Mouse (Mus musculus) hematopoietic stem cell, adult 5-6 weeks (primary cell): ENCODE data around the gene AI597479. TPM values are rescaled to one million over a fixed set of nuclear protein-coding genes. Genes with fewer than 3 reads are reported as not detected.
A peak's percentile ranks its signal among the peaks of the same experiment; 100 is the strongest.

Experiments
- ATAC-seq, 2 experiments: fragments of 125-278 bp in 1 of 2; replicated peaks in 1 of 2; 2 replicates each; pipeline ENCODE4 v1.8.0; 2016 to 2017; ENCODE audit warnings: inconsistent platforms in 2 of 2, mild to moderate bottlenecking in 2 of 2, moderate number of reproducible peaks in 2 of 2, low read depth in 1 of 2, moderate TSS enrichment in 1 of 2; ENCODE audit not compliant: low FRiP score in 2 of 2, poor library complexity in 2 of 2, severe bottlenecking in 2 of 2, insufficient read depth in 1 of 2, low TSS enrichment in 1 of 2
- total RNA-seq: library from RNA; stranded (forward); fragments of 172-1452, 232-1000 nt; gene quantifications from 2 replicates; pipeline ENCODE4 v1.2.3, GENCODE M21; 2017

Gene AI597479
- total RNA-seq, 1 experiment from 2014 or later: 24.2 TPM

DNA sequence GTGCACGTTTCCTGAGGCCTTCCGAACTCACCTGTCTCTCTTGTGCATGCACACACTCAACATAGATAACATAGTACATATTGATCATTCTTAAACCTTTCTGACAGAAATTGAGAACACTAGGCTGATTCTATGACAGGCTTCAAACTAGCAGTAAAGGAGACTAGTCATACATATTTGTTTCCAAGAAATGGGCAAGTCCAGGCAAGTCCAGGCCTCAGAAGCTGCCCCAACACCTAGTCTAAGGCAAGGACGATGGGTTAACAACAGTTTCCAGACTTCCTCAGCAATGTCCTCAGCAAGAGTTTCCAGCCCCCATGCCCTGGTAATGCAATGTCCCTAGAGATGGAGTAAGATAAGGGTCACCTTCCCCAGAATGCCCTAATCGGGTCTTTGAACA, 45.3 kb downstream of the AI597479 start:
- no peak for ATAC-seq

DNA sequence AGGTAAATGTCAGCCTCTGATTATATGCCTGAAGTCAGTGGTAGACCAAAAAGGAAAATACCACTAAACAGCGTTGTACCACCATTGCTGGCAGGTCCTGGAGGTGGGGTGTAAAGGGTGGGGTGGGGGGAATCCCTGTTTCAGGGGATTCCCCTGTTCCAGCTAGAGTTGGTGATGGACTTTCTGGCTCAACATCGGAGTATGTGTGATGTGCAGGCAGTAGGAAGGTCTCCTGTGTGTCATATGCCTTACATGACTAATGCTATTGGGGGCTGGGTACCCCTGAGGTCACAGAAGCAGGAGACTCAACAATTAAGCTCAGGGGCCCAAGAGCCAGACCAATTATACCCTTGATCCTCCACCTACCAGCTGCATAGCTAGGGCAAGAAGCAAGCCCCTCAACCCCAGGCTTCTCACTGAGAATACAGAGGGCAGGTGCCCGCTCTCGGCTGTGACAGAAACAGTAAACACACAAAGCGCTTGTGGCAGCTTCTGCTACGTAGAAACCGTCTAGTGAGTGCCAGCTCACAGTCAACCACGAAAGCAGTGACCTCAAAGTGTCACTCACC, 45.9 kb downstream of the AI597479 start:
- no peak for ATAC-seq

DNA sequence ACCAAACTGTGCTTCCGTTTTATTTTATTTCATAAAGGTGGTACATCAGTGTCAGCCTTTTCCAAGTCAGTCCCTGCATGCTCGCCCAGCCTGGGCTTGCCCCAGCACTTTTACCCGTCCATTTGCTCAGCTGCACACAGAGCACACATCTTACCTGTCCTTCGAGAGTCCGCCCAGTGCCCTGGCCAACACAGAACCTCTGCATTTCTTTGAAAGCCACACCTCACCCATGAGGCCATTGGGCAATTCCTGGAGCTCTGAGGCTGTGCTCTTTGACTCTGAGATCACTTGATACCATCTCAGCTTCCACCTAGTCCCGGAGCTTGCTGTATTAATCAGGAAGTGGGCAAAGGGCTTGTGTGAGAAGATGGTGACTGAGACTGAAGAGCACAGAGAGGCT, 46.9 kb downstream of the AI597479 start:
- ATAC-seq: no peak

DNA sequence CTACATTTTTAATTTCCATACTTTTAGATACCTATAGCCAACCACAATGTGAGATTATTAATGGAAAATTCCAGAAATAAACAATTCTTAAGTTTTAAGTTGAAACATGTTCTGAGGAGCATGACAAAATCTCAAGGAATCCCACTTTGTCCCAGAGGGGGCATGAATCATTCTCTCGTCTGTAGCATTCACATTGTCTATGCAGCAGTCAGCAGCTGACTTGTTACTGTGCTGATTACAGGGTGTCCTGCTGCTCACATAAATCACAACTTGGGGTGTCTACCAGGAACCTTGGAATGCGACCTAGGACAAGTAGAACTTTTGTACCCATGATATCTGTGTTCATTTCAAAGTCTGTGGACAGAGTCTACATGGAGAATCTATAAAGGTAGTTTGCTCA, 49.0 kb downstream of the AI597479 start:
- ATAC-seq: no peak

DNA sequence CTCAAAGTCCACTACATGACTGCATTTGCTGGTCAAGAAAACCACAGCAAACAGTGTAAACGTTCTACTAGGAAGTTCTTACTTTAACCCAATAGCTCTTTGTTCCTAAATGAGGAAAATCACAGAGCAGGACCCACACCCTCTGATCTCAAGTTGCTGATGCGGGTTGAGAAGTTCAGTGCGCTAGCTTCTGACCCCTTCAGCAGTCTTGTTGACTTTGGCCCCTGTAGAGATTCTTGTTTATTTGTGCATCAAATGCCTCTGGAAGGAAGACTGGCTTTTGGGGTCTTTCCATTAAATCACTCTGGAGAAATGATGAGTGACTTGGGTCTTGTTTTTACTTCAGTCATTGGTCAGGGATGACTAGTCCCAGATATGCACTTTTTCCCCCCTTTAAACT, 51.7 kb downstream of the AI597479 start:
- ATAC-seq: no peak

DNA sequence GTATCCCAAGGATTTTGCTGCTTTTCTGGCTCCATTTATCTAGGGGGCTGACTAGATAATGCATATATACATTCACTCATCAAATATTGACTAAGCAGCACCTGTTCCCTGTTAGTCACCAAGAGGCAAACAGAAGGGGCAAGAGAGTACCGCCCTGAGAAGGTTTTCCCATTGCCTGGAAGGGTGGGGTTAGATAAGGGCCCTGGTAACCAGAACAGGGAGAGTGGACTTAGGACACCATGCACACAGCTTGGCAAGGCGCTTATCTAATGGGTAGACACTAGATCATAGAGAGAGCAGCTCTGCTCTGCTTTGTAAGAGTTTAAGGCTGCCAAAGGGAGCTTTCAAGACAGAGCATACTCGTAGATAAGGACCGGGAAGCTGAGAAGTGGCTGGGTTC, 54.1 kb downstream of the AI597479 start:
- no peak for ATAC-seq

DNA sequence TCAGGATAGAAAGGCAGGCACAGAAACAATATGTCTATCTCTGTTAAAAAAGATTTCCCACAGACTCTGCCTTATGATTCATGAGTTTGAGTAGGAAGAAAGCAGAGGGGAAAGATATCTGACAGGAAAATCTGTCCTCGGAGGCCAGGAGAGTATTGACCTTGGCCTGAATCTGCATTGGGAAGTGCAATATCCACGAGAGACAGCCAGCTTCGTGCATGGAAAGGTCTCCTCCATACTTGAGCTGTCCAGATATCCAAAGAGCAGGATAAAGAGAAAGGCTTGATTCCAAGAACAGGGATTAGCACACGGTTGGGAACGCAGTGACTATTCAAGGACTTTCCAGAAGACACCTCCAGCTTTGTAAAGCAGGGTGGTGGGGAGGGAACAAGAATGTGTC, 55.0 kb downstream of the AI597479 start:
- ATAC-seq: no peak

DNA sequence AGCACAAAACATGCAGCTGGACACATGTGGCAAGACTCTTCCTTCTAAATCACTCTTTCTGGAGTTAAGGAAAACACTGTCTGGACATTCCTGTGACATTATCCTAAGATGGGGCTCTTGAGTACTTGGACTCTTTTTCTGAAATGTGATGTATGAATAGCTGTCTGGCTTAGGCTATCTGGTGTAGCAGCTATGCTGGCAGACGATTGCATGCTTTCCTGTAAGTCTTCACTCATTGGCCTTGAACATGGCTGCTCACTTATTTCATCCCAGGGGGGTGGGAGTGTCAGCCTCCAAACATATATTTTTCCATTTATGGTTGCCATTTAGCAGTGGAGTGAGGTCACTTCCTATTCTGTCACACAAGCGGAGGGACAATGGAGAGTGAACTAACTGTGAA, 56.0 kb downstream of the AI597479 start:
- no peak for ATAC-seq

DNA sequence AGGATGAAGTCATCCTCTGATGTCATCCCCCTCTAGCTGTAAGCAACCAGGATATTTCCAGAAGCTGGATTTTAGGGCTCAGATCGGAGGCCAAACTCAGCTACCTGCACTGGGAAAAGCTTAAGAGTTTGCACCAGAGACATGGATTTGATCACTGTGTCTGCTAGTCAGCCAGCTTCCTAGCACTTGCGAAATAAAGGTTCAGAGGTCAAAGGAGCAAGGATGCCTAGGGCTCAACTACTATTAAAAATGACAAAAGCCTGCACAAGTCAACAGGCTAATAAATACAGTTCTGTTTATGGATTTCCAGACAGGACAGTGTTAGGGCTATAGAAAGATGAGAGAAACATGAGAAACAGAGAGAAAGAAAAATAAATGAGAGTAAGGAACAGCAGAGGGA, 59.4 kb downstream of the AI597479 start:
- no peak for ATAC-seq

DNA sequence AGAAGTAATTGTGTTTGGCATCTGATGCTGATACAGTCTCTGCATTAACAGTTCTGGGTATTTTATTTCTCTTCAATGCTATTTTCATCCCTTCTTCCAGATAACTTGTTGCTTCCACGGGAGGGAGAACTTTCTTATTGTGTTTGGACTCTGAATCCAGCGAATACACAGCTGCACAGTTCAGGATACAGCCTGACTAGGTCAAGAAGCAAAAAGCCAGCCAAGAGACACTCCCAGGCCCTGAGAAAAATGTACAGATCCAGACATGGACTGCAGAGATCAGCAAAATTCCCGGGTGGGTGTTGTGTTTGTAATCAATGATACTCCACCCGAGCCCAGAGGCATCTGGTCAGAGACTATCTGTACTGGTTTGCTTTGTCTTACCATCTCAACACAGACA, 60.9 kb downstream of the AI597479 start:
- no peak for ATAC-seq

DNA sequence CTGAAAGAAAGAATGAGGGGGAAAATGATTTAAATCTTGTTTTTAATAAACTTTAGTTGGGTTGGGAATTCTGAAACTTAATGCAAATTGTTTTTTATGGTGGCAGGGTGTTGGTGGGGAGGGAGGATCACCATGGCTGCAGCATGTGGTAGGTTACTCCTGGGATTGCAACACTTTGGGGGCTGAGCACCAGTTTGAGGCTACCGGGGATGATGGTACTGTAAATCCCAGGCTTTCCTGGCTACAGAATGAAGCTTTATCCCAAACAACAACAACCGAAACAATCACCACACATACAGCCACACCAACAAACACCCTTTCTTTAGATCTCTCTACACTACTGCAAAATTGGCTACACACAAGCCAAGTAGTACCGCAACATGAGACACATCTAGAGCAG, 63.9 kb downstream of the AI597479 start:
- no peak for ATAC-seq

DNA sequence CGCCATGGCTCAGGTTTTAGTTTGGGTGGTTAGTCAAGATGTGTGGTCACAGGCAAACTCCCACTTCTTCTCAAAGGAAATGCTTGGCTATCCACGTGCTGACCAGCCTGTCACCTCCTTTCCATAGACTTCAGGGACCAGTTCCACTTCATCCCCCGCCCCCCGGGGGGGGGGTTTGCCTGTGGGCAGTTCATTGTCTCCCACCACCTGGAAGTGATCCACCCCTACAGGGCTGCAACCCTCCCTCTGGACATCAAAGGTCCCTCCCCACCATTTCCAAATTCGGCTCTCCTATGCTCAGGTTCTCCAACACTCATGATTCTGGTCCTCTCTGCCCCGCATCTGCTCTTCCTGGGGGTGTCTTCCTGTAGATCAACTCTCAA, 64.6 kb downstream of the AI597479 start:
- ATAC-seq: no peak

DNA sequence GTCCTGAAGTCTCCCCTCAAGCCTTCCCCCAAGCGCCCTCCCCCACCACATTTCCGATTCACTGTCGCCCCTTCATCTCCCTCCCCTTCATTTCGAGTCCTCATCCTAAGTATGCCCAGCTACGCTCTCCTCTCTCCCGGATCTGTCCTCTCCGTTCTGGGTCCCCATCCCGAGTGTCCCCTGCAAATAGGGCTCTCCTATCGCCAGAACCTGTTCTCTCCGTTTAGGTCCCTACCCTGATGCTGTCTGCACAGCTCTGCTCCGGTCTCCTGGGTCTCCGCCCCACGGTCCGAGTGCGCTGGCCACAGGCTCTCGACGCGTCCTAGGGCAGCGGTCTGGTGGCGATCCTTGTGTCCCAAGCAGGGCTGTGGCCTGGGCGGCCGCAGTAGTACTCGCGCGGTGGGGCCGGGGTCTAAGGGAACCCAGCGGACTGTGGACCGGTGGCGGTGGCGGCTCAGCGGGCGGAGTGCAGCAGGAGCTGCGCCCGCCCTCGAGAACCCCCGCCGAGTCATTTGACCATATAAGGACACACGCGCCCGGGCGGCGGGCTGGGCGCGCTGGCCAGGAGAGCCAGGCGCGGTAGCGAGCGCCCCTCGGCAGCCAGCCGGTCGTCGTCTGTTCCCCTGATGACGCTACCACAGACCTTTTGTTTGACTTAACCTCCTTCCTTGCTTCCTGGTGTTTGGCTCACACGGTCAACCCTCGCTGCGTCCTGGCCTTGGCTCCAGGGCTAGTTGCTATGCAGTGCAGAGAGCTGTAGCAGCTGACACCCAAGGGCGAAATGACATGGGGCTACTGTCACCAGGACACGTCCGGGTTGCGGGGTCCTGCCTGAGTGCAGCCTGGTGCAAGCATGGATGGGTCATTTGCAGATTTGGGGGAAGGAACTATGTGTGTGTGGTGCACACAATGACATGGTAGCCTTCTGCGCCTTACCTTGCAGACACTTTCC, 65.2 kb downstream of the AI597479 start:
- ATAC-seq: peak; percentile 91 to 93

DNA sequence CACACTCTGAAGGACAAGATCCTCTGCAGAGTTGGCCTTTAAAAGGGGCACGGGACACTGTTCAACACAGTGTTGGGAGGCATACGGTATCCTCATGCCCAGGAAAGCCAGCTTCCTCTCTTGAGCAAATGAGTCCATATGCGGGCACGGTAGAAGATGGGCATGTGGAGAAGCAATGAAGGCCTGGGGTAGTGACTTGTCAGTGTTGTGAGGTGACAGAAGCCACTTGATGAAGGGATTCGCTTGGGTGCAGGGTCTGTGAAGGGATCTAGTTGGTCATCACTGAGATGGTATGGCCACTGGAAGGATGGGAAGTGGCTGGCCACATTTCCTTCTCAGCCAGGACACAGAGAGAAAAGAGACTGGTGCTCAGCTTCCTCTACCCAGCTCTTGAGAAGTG, 66.1 kb downstream of the AI597479 start:
- no peak for ATAC-seq

Other genes starting within 250 kb of the AI597479 start
- gene Mrps9, start 247.5 kb upstream of the AI597479 start, total RNA-seq: 84.4 and 93.0 TPM in 2 replicates
- gene Gpr45, start 145.8 kb upstream of the AI597479 start, total RNA-seq: 3.4 and 10.0 TPM in 2 replicates
- gene Tgfbrap1, start 73 bp upstream of the AI597479 start, total RNA-seq: 12.6 and 12.7 TPM in 2 replicates
- 2.3 TPM in 1 of 2 replicates, not detected in the other for gene Fhl2, start 98.3 kb downstream of the AI597479 start, total RNA-seq